Mouse (Mus musculus) olfactory bulb, adult 2 months (tissue): ENCODE results near the gene Usp18. TPM values are rescaled to one million over a fixed set of nuclear protein-coding genes. Genes with fewer than 3 reads are reported as not detected.

Experiments used
- H3K27ac ChIP-seq: fragments of 200-500 bp; 2 replicates; pipeline ENCODE4 v1.5.1; 2012; ENCODE audit warnings: low read depth, low read length; ENCODE audit not compliant: insufficient read depth
- H3K4me1 ChIP-seq: fragments of 200-500 bp; 2 replicates; pipeline ENCODE4 v1.6.1; 2012; ENCODE audit warnings: low read length; ENCODE audit not compliant: control insufficient read depth, insufficient read depth
- H3K4me3 ChIP-seq: fragments of 200-500 bp; 2 replicates; pipeline ENCODE4 v1.5.1; 2012; ENCODE audit warnings: mild to moderate bottlenecking, low read depth, low read length, moderate library complexity; ENCODE audit not compliant: insufficient read depth
- CTCF ChIP-seq: fragments of 200-500 bp; IDR thresholded peaks from 2 replicates; pipeline ENCODE4 v1.5.1; 2012; ENCODE audit warnings: low read depth, mild to moderate bottlenecking, low read length, moderate library complexity; ENCODE audit not compliant: insufficient read depth
- POLR2A ChIP-seq: fragments of 200-500 bp; IDR thresholded peaks from 2 replicates; pipeline ENCODE4 v1.6.1; 2012; ENCODE audit warnings: mild to moderate bottlenecking, low read depth, low read length, moderate library complexity; ENCODE audit not compliant: insufficient read depth
- WGBS: fragments of 180-500 bp; shearing (Covaris S2); methylation state at CpG from one replicate; pipeline ENCODE4 v1.1.7; 2018; 5-methylcytosine and 5-hydroxymethylcytosine counted together
- polyA plus RNA-seq: library from polyadenylated mRNA; stranded (reverse); fragments of >200 nt; gene quantifications from 2 replicates; pipeline ENCODE4 v1.2.4, GENCODE M21; 2012; ENCODE audit warnings: low replicate concordance; ENCODE audit not compliant: missing spikeins, insufficient read depth, insufficient read length

Gene Usp18
- not detected in 2 replicates for polyA plus RNA-seq

DNA sequence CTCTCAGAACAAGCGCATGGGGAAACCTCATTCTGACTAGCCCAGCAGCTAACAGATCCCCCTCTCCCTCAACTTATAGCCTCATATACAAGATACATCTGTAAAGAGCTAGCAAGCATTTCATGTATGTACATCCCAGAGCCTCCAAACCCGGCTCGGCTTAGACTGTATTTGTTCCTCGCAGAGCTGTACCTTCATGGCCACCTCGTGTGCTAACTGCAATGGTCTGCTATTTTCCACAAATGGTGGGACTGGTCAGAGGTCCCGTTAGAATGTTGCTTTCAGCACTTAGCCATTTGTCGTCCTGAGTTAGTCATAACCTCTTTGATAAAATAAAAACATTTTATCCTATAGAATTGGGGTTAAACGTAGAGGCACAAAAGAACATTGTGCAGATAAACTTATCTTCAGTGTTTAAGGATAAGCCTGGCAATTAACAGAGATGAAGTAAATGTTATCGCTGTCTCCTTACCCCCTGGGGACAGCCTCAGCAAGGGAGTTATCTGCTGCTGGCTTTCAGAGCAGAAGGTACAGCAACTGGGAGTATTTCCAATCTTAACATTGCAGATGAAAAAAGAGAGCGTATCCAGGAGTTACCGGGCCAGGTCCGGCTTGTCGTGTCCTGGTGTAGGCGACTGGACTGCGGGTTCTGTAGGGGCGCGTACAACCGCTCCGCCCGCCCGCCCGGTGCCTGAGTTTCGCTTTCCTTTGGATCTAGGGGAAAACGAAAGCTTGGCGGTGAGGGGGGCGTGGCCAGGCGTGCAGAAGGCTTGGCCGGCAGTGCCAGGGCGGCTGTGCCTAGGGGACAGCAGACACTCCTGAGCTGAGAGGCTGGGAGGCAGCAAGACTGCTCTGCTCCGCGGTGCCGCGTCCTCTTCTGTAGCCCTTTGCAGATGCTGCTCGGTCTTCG lies at the start of gene Usp18:
Gene Usp18 (plus strand): TSS at position 780 of the 910 bp plus-strand sequence.
- no peak for TF ChIP-seq POLR2A
- no peak for TF ChIP-seq CTCF
- 8% methylated on average over 35 of the region's 35 CpGs for WGBS
- peak within 1 kb of the TSS; percentile 59 for H3K4me3 ChIP-seq
- H3K4me1 ChIP-seq = no peaks in the 10 kb centered on the region
- H3K27ac ChIP-seq = no peak within 1 kb of the TSS

DNA sequence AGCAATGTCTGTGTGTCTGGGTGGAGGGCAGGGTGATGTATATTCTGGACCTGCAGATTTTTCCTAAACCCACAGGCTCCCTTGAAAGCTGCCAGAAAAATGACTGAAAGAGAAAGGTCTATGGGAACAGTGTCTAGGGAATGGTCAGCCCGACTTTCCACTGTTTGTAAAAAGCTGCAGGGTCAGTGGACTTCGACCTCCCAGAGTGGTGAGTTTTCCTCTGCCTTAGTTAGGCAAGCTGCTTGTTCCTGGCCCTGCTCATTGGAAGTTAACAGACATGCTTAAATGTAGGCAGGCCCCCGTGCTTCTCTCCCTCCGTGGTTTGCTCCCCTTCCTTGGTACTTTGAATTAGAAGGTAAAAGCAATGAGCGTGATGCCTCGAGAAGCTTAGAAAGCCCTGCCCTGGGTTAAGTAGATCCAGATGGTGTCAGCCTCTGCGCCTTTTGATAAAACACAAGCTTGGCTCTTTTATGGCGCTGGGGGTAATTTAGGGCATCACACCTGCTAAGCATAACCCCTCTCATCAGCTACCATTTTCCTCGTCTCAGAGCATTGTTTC lies 47.8 kb upstream of the Usp18 start:
- H3K4me3 ChIP-seq = no peak overlapping the region
- whole genome bisulfite sequencing = 60% methylated on average over 9 of the region's 9 CpGs
- no peak for TF ChIP-seq CTCF
- TF ChIP-seq POLR2A = no peak
- peaks cover 26% of the 10 kb centered on the region for H3K4me1 ChIP-seq
- no peak overlapping the region for H3K27ac ChIP-seq

GRCm38 (mm10) chr6:121200458-121200857 lies 45.2 kb upstream of the Usp18 start:
- H3K27ac ChIP-seq = no peak overlapping the region
- peaks cover 6% of the 10 kb centered on the region for H3K4me1 ChIP-seq
- TF ChIP-seq CTCF (no peak), POLR2A (no peak)
- WGBS = 82% methylated on average over 4 of the region's 4 CpGs
- H3K4me3 ChIP-seq = no peak overlapping the region

- Histone ChIP-seq H3K4me1 (peaks cover 2% of the 10 kb centered on the region; the same call in 1 of the 2 replicates), H3K4me3 (no peak overlapping the region), H3K27ac (no peak overlapping the region)
- WGBS = 78% methylated on average over 5 of the region's 5 CpGs
- TF ChIP-seq POLR2A (no peak), CTCF (no peak)
Observed at GRCm38 (mm10) chr6:121202026-121202425, 43.7 kb upstream of the Usp18 start.

DNA sequence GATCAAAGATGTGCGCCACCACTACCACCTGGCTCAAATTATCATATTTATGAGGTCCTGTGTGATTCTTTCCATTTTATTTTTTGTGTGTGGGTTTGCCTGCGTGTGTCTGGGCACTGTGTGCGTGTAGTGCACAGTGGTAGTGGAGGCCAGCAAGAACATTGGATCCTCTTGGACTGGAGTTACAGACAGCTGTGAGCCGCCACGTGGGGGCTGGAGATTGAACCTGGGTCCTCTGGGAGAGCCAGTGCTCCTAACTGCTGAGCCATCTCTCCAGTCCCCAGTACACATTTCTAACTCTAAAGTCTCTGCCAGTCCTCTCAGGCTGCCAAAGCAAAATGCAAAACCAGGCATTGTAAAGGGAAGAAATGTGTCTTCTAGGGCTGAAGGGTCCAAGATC lies 39.2 kb upstream of the Usp18 start:
- 88% methylated on average over 5 of the region's 5 CpGs for WGBS
- Histone ChIP-seq H3K4me3 (no peak overlapping the region), H3K27ac (no peak overlapping the region), H3K4me1 (peaks cover 13% of the 10 kb centered on the region)
- no peak for TF ChIP-seq POLR2A
- TF ChIP-seq CTCF = no peak

DNA sequence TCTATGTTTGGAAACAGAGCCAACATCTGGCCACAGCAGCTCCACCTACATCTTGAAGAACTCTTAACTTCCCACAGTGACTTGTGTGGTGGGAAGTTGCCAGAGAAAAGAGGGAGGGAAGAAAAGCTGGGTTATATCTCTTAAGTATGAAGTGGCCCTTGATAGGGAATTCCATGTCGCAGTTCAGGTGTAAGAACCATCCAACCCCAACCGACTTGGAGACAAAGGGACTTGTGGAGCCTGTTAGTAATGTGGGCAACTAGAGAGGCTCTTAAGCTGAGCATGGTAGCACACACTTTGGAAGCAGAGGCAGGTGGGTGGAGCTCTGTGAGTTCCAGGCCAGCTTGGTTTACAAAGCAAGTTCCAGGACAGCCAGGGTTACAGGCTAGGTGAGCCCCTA lies 36.1 kb upstream of the Usp18 start:
- peaks cover 22% of the 10 kb centered on the region for H3K4me1 ChIP-seq
- 77% methylated on average over 2 of the region's 2 CpGs for WGBS
- TF ChIP-seq CTCF (no peak), POLR2A (no peak)
- no peak overlapping the region for H3K4me3 ChIP-seq
- peak overlapping the region; percentile 93 for H3K27ac ChIP-seq

DNA sequence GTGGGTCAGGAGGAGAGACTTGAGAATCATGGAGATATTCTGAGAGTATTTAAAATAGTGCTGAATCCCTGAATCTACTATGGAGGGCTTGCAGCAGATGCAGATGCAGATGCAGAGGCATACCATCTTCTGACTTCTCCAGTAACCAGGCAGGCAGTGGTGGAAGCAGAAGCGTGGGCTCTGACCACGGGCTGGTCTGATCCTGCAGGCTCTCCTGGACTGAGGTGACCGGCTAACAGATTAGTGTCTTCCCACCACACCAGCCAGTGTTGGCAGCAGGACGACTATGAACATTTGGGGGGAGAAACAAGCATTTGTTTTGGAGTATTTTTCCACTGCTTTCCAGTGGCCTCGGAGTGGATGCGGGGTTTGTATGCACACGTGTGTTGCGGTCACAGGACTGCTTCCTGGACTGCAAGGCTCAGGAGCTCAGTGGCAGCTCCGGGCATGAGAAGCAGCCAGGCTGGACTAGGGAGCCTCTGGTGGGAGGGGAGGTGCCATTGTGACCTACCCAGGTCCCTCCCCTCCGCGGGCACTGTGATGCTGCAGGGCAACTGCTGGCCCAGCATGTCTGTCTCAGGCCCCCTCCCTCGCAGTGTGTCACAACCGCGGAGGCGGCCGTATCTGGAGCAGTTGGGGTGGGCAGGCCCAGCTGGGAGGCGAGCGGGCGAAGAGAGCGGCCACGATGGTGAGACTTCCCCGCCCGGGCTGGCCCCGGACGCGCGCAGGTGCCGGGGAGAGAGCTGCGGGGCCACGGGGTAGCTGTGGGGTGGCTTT lies 35.4 kb upstream of the Usp18 start, which contains the start of gene Tuba8:
Gene Tuba8 (plus strand): TSS at position 548 of the 777 bp plus-strand sequence.
- H3K27ac ChIP-seq = peak within 1 kb of the TSS; percentile 93
- H3K4me1 ChIP-seq = peaks cover 29% of the 10 kb centered on the region
- H3K4me3 ChIP-seq = peak within 1 kb of the TSS; percentile 78
- TF ChIP-seq CTCF = no peak
- peak; percentile 77 for TF ChIP-seq POLR2A
- 2% methylated on average over 30 of the region's 30 CpGs for WGBS

GRCm38 (mm10) chr6:121210926-121211289 lies 34.8 kb upstream of the Usp18 start:
- Histone ChIP-seq H3K27ac (peak overlapping the region; percentile 93), H3K4me3 (peak overlapping the region; percentile 78), H3K4me1 (peaks cover 32% of the 10 kb centered on the region)
- WGBS = 2% methylated on average over 12 of the region's 12 CpGs
- TF ChIP-seq CTCF = no peak
- TF ChIP-seq POLR2A = no peak
